Mouse (Mus musculus): Measurements from ENCODE around the gene Arl15.

Gene Arl15

DNA sequence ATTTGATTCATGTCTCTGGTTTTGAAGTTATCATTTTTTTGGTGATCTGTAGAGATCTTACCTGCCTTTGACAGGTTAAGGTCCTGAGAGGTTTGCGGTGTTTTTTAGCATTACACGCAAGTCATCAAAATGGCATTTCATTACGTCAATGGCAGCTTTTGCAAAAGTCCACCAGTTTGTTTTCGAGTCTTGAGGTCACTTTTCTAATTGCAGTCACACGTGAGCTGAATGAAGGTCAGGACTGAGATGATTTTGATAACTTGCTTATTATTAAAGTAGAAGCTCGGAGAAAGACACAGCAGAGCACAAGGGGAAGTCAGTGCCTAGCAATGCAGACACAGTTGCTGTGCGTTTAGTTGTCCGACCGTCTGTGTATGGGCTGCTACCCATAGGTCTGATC is 8.3 kb downstream of the Arl15 start:
- DNase-seq = no peak

DNA sequence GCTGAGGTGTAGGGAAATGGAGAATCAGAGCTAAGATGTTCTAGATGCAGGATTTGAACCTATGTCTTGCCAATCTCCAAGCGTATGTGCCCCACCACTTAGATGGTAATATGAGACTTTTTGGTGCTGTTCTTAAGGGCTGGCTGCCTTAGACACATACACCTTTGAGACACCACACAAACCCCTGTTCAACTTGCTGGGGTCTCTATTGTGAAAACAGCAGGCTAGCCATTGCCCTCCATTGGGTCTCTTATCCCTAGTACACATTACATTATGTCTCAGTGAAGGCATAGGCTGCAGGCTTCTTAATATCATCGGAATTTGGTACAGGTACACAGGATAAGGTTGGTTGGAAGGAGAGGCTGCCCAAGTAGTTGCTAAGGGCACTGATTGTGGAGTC is 16.8 kb downstream of the Arl15 start:
- no peak for DNase-seq

DNA sequence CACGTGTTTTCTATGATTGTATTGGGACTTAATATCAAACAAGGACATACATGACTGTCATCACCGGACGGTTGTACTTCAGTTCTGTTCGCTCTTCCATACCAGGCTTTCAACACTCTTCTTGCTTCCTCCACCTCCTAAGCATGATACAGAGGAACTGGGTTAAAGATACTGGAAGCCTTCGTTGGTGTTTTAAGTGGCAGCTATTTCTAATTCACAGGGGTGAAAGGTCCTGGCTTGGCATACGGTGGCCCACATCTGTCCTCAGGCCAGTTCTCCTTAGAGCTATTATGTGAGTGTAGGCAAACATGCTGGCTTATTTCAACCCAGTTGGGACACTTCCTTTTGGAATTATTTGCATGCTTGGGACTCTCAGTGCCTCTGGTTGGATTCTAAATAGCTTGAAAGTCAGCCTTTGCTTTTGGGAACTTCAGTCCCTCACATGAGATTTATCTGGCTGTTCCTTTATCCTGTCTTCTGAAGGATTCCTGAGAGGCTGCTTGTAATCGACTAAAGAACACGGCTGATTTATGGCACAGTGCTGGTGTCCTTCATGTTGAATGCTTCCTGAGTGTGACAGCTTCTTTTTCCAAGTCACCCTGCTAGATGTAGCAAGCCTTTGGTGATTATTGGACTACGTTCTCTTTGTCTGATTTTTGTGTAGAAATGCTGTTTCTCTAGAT is 17.7 kb downstream of the Arl15 start:
- DNase-seq = no peak

DNA sequence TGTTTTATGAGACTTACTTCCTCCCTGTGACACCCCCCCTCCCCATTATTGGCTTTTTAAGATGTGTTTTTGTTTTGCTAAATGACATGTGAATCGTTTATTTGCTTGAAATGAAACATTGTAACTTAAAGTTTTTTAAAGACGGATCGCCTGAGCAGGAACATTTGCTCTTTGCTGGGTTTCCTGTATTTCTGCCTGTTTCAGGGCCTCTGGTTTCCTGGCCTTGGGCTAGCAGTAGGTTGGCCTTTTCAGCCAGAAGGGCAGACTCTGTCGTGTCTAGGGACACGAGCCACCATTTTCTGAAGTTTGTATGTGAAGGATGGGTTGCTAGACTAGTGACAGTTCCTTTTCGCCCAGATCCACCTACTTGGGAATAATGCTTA is 18.3 kb downstream of the Arl15 start:
- DNase-seq = no peak

DNA sequence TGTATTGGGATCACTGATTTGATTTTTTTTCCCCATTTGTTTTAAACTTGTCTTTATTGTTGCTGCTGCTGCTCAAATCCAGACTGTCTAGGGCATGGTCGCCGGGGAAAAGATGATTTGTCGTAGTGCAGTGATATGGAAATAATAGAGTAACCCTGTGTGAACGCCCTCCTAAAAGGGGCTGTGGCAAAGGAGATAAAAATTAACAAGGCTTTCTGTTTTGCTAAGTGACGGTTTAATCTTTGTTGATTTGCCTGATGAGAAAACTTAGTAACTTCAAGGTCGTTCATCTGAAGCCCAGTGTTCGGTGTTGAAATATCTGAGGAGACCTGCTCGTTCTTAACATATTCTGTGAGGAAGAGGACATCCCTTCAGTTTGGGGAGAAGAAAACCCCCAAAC is 19.8 kb downstream of the Arl15 start:
- DNase-seq = no peak

DNA sequence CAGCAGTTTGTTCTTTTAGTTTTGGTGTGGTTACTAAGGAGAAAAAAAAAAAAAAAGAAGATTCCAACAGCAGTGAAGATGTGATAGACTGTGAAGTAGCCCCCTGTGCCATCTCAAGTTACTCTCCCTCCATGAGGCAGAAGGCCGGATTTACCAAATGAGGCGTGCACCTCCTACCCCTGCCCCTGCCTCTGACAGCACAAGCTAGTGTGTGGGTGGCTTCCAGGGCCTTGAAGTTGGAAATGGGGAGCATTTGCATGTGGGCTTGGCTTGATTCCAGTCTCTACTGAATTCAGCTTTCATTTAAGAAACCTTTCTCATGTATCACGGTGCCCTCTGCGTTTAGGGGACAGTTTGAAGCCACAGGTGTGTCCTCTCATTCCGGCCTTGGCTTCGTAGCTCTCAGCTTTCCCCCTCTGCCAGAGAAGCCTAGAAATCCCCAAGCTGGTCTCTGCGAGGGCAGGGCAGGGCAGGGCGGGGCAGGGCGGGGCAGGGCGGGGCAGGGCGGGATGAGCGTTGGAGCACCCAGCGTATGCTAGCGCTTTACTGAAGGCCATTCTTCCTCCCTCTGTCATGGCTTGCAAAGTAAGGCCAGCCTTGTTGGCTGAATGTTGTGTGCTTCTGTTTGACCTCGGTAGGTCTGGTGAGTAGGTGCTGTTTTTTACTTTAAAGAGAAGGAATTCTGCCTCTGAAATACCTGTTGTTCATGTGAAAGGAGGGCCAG is 21.6 kb downstream of the Arl15 start:
- DNase-seq = no peak

DNA sequence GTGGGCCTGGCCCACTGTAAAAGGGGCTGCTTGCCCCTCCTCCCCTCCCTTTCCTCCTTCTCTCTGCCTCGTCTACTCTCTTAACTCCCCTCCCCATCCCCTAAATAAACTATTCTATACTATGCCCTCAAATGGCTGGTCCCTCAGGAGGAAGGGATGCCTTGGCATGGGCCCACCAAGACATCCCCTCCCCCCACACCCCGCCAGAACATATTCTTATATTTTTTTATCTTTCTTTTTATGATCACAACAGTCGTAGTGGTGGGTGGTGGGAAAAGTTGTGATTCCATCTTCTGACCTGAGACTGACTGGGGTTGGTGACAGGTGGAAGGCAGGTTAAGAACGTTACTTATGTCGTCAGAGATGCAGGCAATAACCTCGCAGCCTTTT is 22.1 kb downstream of the Arl15 start:
- no peak for DNase-seq

DNA sequence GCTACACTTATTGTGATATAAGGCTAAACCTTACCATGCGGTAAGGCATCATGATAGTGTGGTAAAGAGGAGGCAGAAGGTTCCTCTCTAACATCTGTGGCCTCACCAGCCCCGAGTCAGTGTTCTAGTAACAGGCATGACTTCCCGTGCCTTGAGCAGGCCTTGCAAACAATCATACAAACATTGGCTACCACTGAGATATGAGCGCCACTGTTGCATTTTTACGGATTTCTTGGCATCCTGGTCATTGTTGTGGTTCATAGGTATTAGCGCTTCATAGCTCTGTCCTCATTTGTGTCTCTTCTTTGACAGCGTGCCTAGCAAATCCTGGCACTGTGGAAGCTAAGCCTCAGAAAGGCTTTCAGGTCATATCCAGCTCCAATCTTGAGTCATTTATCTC is 24.7 kb downstream of the Arl15 start:
- DNase-seq = no peak

DNA sequence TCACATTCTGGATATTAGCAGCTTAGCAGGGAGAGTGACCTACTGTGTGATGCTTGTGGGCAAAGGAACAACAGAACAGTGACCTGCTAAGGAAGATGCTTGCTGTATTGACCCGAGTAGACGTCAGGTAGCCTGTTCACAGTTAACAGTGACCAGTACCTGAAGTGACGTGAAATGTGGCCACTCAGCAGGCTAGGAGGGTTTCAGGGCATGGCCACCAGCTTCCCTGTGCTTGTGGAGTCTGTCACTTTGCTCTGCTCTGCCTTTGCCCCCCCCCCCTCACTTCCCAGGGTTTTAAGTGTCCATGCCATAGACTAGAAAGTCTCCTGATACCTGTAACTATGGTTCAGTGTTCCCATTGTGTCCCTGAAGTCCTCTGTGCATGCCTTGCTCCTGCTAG is 25.9 kb downstream of the Arl15 start:
- DNase-seq = no peak

DNA sequence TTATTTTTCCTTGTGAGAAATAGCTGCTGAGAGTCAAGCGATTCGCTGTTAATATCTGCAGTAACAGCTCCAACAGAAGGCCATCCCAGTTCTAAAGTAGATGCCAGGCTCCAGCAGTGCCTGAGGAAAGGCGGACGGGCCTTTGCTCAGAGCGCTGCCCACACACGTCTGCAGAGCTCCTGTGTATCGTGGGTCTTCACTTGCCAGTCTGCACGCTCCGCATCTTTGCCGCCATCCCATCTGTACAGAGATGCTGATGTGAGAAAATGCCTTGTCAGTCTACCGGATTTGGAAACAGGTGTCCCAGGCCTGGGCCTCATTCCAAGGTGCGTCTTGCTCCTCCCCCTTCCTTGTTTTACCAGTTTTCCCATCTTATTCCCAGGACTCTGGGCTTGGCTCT is 27.6 kb downstream of the Arl15 start:
- no peak for DNase-seq

DNA sequence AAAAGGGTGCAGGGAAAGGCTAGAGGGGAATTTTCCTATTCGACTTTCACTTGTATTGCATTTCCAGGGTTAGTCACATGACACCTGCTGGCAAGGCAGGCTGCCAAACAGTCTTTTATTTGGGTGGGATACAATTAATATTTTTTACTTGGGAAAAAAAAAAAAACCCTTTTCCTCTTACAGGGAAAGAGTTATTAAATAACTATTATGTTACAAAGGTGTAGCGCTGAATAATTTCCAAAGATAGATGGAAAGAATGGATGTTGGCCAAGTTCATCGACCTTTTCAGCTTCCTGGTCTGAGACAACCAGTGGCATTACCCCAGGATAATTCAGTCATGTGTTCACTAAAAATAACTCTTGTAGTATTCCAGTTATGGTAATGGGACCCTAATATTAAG is 29.7 kb downstream of the Arl15 start:
- DNase-seq = no peak

DNA sequence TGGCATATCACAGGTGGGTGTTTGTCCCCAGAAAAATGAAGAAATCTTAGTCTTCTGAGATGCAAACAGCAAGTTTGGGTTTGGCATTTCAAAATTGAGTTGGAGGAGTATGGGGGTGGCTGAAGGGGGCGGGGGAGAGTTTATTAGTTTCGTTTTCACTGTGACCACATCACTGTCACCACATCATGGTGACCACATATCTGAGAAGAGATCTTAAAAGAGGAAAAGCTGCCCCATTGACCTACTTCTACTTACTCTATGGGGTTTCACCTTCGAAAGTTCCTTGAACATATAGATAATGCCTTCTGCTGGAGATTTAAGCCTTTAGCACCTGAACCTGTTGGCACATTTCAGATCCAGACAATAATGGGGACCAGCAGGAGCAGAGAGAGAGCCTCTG is 34.3 kb downstream of the Arl15 start:
- DNase-seq = no peak

DNA sequence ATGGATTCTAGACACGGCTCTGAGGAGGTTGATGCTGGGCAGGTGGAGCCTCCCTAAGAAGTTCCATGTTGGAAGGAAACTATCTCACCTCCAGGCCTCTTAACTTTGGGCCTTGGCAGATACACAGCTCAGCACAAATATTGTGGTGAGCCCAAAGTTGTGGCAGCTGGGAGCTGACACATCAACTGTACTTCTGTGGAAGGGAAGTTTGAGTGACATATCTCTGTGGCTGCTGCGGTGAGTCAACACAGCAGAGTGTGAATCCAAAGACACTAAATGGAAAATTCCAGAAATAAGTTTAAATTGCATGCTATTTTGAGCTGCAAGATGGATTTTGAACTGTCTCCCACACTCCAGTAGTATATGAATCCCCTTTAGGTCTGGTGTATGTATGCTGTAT is 34.8 kb downstream of the Arl15 start:
- DNase-seq = no peak

DNA sequence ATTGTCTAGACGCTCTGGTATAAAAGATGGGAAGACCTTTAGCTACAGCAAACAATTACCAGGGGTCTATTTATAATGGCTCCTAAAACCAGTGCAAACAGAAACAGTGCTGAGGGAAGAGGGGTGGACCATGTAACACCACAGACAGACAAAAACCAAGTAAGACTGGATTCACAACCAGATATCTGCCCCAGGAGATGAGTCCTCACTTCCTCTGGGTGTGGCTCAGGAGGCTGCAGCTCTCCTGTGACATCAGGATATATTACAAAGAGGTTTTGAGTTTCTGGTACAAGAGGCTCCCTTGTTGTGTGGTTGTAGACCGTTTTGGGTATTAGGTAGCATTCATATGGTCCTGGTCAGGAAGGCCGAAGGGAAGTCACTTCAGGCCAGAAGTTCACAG is 36.5 kb downstream of the Arl15 start:
- no peak for DNase-seq

DNA sequence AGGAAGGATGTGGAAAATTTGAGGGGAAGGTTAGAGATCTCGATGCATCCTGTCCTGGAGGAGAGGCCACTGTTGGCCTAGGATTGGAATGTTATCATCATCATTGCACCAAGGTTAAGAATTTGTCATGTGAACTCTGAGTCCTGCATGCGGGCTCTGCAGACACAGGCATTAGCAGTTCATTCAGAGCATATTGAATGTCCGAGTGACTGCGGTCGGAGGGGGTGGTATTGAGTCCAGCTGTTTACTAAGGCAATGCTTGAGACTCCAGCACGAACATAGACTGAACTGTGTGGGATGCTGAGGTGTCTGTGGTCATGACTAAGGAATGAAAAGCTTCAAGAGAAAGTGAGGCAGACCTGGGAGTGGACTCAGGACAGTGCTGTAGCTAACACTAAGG is 38.6 kb downstream of the Arl15 start:
- DNase-seq = no peak

DNA sequence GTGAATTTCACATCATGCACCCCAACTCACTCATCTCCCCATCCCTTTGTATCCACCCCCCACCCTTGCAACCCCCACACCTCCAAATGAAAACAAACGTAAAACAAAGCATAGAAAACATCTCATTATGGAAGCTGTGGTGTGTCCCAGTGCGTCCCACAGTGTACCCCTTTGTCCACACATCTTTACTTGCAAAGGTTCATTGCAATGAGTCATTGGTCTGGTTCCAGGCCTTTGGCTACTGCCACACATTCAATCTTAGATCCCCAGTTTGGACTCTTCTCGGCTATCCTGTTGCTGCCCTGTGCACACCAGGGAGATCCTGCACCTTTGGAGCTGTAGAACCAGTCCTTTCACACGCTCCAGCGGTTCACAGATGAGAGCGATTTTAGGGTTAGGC is 41.6 kb downstream of the Arl15 start:
- DNase-seq = no peak

DNA sequence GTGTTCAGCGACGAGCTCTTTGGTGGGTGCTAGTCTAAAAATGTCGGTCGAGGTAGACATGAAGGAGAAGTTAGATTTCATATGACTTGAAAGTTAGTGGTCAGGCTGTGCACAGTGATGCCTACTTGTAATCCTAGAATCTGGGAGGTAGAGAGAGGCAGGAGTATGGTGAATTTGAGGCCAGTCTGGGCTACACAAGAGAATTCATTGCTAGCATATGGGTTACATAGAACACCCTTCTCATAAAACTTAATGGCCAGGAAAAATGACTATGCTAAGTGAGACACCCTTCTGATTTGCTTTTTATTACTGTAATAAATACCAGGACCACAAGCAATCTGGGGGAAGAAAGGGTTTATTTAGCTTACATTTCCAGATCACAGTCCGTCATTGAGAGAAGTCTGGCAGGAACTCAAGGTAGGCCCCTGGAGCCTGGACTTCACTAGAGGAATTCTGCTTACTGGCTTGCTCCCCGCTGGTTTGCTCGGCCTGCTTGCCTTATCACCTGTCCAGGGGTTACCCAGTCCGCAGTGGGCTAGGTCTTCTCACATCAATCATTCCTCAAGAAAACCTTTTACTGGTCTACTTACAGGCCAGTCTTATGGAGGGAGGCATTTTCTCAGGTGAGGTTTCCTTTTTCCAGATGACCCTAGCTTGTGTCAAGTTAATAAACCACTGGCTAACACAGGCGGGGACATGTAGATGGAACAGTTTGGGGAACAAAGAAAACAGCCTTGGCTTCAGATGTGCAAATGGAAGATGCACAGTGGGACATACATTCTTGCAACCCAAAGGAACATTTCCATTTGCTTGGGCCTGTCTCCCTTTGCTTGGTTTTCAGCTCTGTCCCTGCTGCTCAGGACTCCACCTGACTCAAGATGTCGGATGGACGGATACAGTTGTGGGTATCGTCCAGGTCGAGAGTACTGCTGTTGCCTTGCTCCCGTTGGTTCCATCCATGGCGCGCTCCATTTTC is 44.6 kb downstream of the Arl15 start:
- no peak for DNase-seq

DNA sequence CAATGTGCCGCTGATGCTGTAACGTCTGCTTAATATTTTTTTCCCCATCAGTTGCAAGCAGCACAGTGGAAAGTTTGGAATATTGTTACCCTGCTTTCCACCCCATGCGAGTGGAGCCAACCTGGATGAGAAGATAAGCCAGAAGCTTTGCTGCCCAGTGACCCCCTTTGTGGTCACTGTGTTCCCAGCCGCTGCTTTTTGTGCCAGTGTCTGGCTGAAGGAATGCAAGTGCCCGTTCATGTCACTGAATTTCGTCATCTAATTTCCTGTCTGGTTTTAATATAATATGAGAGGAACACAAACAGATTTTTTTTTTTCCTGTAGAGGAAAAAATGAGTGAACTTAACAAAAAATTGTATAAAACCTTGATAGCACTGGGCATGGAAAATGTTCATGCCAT is 46.1 kb downstream of the Arl15 start:
- no peak for DNase-seq

DNA sequence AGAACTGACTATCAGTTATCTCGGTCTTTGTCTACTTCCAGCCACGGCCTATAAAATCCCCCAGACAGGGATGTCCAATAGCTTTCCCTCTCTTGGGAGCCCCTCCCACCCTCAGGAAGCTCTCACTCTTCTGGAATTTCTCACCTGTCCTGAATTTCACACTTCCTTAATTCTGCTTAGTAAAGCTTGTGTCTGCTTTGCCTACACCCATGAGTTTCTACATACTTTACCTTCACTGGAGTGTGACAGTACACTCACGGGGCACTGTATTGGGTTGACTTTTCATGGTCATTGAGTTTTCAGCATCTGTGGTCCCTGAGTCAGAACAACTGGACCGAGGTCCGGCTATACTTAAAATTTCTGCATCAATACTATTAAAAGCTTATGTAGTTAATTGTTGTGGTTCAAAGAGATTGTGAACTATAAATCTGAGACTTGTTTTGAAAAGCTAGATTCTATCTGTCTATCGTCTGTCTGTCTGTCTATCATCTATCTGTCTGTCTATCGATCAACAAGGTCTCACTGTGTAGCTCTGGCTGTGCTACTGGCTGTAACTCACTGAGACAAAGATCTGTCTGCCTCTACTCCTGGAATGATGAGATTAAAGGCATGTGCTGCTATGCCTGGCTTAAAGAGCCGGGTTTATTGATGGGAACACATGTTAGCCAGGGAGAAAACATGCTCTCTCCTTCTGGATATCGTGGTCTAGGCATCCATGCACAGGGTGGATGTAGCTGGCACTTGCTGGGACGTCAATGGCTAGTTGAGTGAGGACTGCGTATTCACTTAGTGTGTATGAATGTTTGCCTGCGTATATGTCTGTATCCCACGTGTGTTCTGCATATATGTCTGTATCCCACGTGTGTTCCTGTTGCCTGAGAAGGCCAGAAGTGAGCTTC is 48.4 kb downstream of the Arl15 start:
- no peak for DNase-seq

DNA sequence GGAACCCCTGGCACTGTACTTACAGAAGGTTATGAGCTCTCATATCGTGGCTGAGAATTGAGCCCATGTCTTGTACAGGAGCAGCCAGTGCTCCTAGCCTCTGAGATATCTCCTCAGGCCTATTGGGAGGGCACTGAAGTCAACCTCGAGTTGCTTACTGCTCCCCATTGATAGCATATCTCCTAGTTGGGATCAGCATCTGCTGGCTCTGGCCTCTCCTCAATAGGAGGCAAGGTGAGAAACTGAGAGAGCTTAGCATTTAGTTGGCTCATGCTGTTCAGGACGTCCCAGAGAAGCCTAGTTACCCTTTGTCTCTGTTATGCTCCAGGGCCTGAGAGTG is 49.0 kb downstream of the Arl15 start:
- DNase-seq = no peak

DNA sequence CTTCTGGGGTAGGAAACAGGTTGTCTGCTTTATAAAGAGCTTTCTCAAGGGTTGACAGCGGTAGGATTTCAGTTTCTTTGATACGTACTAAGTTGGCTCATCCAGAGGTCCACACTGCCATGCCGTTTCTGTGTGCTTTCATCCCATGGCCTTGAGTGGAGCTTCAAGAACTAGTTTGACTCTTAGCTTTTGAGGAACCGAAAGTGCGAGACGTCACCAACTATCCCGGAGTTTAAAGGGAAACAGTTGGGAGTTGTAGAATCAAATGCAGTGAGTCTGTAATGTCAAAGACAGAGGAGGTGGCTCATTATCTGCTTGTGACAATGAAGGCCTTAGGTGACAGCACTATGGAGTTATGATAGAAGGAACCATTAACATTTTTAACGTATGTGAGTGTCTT is 49.6 kb downstream of the Arl15 start:
- DNase-seq = no peak

DNA sequence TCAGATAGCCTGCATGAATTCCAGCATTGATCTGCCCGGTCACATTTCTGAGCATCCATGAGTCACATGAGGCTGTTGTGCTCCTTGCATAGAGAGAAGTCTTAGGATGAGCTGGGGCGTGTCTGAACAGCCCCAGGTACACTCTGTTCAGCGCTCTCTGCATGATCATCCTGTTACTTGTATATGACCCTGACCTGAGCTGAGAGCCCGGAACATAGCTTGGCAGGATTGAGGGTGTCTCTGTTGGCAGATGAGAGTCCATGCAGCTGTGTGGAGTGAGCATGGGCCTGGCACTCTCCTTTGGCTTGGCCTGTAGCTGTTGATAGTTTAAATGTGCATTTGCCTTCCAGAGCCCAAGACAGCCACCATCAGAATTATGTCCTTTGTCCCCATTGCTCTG is 50.4 kb downstream of the Arl15 start:
- no peak for DNase-seq

DNA sequence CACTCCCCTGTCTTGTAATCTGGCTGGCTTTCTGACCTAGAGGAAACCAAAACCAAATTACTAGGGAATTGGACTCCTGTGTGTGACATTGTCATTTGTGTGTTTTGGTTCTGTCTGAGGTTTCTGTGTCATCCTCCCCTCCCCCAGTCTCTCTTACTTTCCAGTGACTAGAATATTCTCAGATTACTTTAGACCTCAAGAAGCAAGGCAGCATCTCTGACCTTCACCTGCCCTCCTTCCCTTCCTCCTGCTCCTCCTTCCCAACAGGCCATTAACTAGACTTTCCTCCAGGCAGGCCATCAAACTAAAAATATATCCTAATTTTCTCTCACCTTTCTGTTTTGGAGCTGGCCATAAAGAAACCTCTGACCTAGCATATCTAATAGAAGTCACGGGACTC is 50.9 kb downstream of the Arl15 start:
- DNase-seq = no peak
